Mouse (Mus musculus) regulatory T cell (primary cell): ENCODE data around the gene Zfp281.

Experiments
- in situ Hi-C: fragments of 300-600 bp; cut with MboI, MseI; formaldehyde crosslinking; loops from one replicate; pipeline ENCODE4 v1.15.1; 2025; ENCODE audit warnings: high pct_unique_total_duplicates

The Zfp281 gene

GRCm38 (mm10) chr1:136613300-136613751, 11.4 kb upstream of the Zfp281 start:
- in situ Hi-C loops, result no loop called here

GRCm38 (mm10) chr1:136614748-136615440, 9.8 kb upstream of the Zfp281 start:
- in situ Hi-C loops, result no loop called here

GRCm38 (mm10) chr1:136617163-136617788, 7.4 kb upstream of the Zfp281 start:
- in situ Hi-C loops, result no loop called here

GRCm38 (mm10) chr1:136618570-136618969, 6.1 kb upstream of the Zfp281 start:
- in situ Hi-C loops, result no loop called here

GRCm38 (mm10) chr1:136625019-136625895, 556 bp downstream of the Zfp281 start:
- in situ Hi-C loops, result no loop called here

DNA sequence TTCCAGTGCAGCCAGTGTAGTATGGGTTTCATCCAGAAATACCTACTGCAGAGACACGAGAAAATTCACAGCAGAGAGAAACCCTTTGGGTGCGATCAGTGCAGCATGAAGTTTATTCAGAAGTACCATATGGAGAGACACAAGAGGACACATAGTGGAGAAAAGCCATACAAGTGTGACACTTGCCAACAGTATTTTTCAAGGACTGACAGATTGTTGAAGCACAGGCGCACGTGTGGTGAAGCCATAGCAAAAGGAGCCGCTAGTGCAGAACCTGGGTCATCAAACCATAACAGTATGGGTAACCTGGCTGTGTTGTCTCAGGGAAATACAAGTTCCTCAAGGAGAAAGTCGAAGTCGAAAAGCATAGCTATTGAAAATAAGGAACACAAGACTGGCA, 1.4 kb downstream of the Zfp281 start:
- in situ Hi-C loops, result no loop called here

DNA sequence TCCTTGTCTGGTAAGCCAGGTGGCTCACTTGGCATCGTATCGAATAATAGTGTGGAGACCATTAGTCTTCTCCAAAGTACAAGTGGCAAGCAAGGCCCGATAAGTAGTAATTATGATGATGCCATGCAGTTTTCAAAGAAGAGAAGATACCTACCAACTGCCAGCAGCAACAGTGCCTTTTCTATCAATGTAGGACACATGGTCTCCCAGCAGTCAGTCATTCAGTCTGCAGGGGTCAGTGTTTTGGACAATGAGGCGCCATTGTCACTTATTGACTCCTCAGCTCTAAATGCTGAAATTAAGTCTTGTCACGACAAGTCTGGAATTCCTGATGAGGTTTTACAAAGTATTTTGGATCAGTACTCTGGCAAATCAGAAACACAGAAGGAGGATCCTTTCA, 2.1 kb downstream of the Zfp281 start:
- in situ Hi-C loops, result no loop called here

GRCm38 (mm10) chr1:136627591-136627990, 2.9 kb downstream of the Zfp281 start:
- in situ Hi-C loops, result no loop called here

DNA sequence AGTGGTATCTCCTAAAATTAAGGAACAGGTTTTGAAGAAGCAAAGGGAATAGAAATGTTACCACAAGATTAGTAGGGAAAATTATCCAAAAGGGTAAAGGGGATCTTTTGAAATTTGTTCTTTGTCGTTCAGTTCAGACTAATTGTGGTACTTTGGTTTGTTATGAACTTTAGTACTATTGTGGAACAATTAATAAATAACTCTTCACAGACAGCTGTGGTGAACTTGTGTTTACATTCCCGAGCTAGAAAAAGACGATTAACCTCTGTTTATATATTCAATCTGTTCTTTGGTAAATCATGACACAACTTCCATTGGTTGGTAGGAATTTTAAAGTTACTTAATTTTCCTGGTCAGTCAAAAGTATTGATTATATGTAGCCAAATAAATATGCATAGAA, 8.2 kb downstream of the Zfp281 start:
- in situ Hi-C loops, result no loop called here

GRCm38 (mm10) chr1:136635644-136636043, 10.9 kb downstream of the Zfp281 start:
- in situ Hi-C loops, result loop anchor here (5.0 kb wide), 1 partner anchor 37 kb away; no protein-coding TSS in a partner anchor

GRCm38 (mm10) chr1:136636946-136637345, 12.2 kb downstream of the Zfp281 start:
- in situ Hi-C loops, result loop anchor here (5.0 kb wide), 1 partner anchor 35 kb away; no protein-coding TSS in a partner anchor

DNA sequence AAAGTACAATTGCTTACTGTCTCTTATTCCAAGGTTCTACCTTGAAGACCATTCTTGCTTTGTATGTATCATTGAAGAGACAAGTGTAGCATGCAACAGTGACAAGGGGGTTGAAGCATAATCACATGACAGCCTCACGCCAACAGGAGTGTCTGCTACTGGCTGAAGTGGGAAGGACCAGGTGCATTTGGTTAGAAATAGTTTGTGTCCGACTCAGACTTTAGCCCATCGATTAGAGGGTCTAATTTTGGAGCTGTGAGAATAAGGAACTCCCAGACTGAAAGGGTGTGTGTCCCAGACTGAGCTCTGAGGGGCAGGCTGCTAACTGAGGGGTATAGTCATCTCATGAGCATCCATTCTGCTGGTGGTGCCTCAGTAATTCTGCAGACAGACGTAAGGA, 13.0 kb downstream of the Zfp281 start:
- in situ Hi-C loops, result loop anchor here (5.0 kb wide), 1 partner anchor 35 kb away; no protein-coding TSS in a partner anchor

DNA sequence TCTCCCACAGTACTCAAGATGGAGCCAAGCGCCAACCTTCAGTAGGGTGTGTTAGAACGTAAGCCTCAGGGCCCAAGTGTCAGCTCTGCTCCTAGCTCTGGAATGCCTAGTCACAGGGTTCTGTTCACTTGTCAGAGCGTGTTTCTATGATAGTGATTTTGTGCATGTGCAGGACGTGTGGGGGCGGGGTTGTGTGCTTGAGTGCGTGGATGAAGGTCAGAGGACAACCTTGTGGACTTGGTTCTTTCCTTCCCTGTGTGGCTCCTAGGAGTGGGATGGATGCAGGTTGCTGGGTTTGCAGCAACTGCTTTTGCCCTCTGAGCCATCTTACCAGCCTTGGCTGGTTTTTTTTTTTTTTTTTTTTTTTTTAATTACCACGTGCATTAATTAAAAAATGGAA, 13.5 kb downstream of the Zfp281 start:
- in situ Hi-C loops, result loop anchor here (5.0 kb wide), 1 partner anchor 34 kb away; no protein-coding TSS in a partner anchor

DNA sequence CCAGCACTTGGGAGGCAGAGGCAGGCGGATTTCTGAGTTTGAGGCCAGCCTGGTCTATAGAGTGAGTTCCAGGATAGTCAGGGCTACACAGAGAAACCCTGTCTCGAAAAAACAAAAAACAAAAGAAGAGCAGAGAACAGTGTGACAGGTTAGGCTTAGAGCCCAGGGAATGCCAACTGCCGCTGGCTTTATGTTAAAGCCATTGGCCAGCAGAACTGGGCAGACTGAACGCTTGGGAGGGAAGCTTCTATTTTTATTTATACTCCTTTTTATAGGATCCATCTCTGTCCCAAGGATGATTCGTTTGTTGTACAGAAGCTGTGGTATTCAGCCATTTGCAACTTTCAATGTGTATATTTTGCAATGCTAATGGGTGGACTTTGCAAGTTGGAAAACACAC, 14.0 kb downstream of the Zfp281 start:
- in situ Hi-C loops, result loop anchor here (5.0 kb wide), 1 partner anchor 34 kb away; no protein-coding TSS in a partner anchor

- in situ Hi-C loops, result loop anchor here (5.0 kb wide), 1 partner anchor 33 kb away; no protein-coding TSS in a partner anchor
Observed at GRCm38 (mm10) chr1:136639221-136639620, 14.5 kb downstream of the Zfp281 start.

- in situ Hi-C loops, result loop anchor here (10.0 kb wide), 1 partner anchor 1208 kb away; the partner anchor contains the start of gene Ipo9
Observed at GRCm38 (mm10) chr1:136642701-136643100, 18.0 kb downstream of the Zfp281 start.

- in situ Hi-C loops, result loop anchor here (10.0 kb wide), 1 partner anchor 1210 kb away; the partner anchor contains the start of gene Ipo9
Observed at GRCm38 (mm10) chr1:136644486-136644885, 19.8 kb downstream of the Zfp281 start.

GRCm38 (mm10) chr1:136645849-136646625, 21.3 kb downstream of the Zfp281 start:
- in situ Hi-C loops, result loop anchor here (10.0 kb wide), 1 partner anchor 1211 kb away; the partner anchor contains the start of gene Ipo9

DNA sequence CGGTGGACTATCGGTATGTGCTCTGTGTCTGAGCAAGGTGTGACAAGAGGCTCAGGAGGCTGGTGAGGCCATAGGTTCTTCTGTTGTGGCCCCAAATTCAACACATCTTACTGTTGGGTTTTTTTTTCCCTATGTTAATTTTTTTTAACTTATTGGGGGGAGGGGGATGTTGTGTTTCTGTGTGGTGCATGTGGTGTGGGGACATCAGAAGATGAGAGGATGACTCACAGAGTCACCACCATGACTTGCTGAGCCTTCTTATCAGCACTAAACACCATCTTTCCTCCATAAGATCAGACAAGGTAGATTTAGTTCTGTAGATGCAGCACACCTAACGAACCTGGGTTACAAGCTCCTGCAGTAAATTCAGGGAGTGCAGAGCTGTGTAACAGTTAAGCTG, 27.4 kb downstream of the Zfp281 start:
- in situ Hi-C loops, result no loop called here

DNA sequence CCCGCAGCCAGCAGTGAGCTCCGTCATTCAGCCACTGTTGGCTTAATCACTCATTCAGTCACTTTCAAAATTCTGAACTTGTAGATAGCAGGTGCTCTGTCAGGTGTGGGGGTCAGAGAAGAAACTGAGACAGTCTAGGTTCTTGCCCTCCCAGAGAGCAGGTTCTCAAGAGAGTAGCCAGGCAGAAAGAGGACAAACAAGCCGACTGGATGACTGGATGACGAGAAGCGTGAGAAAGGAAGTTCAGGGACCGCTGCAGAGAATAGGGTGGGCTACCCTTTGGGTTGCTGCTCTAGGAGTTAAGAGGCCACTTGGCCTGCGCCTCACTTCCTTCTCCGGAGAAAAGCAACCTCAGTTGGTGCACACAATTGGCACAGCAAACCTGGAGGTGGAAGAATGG, 28.8 kb downstream of the Zfp281 start:
- in situ Hi-C loops, result no loop called here

- in situ Hi-C loops, result no loop called here
Observed at GRCm38 (mm10) chr1:136654385-136654784, 29.7 kb downstream of the Zfp281 start.
